Mouse (Mus musculus): ENCODE data around the gene Epb41l2.

Epb41l2 gene

DNA sequence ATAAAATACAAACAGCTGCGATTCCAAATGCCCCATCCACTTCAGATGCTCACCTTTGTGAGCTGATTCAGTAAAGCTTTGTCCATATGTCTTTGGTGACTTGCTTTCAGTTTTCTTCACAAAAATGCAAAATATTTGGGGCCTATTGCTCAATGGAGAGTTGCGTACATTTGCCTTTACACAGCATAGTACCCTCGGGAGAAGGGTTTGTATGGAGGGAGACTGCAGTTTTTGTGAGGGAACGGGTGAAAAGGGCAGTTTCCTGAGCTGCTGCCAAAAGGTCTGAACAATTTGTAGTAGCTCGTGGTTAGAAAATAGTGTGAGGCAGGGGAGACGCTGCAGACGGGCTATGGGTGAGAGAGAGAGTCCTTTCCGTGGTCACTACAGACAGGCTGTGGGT is 40.5 kb downstream of the Epb41l2 start:
- no peak for DNase-seq (ENCODE audit: low spot score in 2 of 2)

DNA sequence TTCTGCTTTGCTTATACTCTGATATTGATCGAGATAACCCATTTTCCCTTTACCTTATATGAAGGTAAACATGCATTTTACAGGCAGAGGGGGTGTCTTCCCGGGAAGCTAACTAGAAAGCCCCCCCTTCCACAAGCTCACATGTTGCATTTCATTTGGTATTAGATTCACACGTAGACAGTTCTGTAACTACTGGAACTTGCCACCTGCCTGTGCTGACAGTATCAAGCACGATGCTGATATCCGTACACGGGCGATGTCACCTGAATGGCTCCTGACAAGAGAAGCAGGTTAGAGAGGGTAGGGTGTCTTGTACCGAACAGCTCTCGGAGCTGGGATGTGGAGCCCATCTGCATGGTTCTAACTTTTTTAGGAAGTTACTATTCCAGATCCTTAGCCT is 41.0 kb downstream of the Epb41l2 start:
- DNase-seq (ENCODE audit: low spot score in 2 of 2), result no peak

DNA sequence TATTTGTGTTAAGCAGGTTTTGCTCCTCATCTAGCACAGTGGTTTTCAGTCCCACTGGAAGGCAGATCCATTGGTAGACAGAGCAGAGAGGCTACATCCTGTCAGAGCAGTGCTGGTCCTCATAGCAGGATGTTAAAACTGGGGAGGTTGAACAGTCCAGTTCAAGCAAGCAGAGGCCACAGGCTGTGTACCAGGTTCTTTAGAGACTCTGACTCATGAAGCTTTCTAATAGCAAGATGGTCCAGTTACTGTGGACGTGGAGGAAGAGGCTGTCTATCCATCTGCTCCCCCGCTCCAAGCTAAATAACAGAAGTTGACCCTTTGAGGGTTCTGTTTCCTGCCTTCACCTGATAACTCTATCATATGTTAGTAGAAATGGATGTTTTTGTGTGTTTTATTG is 41.8 kb downstream of the Epb41l2 start:
- no peak for DNase-seq (ENCODE audit: low spot score in 2 of 2)

DNA sequence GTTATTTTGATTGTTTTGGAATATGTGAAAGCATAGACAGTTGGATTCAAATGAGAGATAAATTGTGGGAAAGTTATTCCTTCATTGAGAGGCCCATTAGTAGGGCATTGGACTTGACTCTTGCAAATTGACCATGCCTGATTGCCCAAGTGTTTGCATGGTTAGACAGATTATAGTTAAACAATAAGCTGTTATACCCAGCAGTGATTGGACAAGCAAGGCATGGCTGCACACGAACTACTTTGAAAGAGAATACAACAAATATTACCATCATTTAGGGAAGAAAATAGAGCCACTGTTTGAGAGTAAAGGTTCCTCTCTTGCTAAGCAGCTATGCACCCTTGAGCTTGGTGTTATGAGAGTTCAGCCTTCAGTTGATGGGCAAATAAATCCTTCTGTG is 43.3 kb downstream of the Epb41l2 start:
- DNase-seq (ENCODE audit: low spot score in 2 of 2), result no peak

DNA sequence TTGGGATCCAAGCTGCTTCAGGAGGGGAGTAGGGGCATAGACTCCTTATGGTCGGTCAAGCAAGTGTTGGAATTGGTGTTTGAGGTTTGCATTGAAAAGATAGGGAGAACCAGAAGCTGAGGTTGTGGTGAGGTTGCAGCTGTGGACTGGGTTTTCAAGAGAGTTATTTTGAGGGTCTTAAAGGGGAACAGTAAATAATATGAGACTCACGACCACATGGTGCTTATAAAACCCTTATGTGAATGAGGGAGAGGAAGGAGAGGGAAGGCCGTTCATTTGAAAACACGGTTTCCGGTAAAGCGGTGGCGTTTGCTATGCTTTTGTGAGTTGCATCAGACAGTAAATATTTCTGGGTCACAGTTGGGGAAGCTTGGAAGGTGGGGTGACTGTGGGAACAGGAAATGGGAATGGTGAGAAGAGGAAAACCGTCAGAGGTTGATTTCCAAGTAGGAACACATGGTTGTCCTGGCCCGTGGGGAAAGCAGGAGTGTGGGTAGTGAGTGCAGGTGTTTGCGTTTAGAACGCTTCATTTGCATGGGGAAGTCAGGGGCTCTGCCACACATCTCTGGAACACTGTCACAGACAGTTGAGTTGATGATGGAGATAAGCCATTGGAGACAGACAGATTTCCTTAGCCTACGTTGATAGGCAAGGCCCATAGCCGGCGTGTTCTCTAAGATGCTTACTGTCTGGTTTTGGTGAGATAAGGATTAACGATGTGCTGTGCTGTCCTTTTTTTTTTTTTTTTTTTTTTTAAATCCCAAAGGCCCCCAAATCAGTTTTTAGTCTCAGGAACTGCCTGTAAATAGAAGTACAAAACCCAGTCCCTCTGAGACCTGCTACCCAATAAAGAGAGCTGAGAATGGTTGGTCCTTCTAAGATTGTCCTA is 44.5 kb downstream of the Epb41l2 start:
- DNase-seq (ENCODE audit: low spot score in 2 of 2), result no peak

DNA sequence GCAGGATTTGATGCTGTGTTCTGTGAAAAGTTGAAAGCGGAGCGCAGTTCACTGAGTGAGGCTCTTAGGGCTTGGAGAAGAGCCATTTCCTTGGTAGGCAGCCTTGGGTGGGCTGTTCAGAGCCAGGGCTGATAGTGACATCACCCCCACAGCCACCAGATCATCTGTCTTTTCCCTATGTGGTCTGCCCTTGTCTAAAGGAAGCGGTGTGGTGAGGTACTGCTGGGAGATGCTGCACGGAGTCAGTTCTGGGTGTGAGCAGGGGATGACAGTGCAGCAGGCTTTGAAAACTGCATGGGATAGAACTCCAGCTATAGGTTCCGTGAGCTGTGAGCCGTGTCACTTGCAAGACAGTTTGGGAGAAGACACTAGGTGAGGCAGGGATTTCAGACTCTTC is 45.1 kb downstream of the Epb41l2 start:
- DNase-seq (ENCODE audit: low spot score in 2 of 2), result no peak

DNA sequence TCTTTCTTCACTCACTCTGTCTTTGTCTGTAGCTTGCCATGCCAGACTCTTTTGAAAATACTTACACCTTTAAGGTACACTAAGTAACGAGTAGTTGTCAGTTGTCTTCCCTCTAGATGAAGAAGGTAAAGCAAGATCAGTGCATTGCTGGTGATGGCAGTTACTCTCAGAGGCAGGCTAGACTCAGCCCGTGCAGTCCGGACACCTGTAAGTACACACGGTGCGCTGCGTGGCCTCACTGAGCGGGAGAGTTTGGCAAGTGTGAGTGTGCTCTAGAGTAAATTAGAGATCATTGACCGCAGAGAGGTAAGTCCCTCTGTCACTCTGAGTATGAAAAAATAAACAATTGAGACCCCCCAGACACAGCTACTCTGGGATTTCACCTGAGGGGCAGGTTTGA is 46.0 kb downstream of the Epb41l2 start:
- no peak for DNase-seq (ENCODE audit: low spot score in 2 of 2)

DNA sequence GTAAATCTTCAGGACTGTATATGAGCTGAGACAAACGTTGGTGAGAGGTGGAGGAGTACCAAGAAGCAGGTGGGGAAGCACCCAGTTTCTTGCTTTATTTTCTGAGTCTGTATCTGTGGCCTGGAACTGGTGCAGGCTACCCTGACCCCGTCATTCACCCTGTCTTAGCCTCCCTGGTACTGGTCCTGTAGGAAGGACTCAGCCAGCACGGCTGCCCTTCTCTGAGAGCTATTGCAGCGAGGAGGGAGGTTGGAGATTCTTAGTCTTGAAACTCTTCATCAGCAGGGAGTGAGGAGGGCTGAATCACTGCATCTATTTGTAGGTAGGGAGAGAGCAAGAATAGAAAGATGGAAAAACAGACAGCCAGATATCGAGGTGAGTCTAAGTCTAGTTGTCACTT is 47.1 kb downstream of the Epb41l2 start:
- DNase-seq (ENCODE audit: low spot score in 2 of 2), result no peak

DNA sequence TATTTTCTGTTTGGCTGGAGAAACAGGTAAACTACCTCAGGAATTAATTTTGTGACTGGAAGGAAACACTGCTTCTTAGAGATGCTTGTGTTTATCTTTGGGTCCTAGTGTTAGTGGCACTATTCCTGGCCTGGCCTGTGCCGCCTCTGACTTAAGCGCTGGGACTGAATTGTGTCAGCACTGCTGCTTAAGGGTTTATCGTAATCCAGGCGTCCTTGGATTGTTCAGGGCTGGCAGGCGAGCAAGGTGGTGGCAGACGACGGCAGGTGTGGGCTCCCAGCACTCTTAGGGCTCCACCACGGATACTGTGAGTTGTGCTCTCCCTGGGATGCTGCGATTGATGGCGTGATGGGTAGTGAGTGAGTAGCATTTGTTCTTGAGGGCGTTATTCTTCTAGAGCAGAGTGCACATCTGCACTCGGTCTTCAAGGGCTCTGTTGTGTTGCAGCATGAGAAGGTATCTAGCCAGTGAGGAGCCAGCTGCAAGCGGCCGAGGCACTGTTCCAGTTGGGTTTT is 48.6 kb downstream of the Epb41l2 start:
- DNase-seq (ENCODE audit: low spot score in 2 of 2), result no peak

DNA sequence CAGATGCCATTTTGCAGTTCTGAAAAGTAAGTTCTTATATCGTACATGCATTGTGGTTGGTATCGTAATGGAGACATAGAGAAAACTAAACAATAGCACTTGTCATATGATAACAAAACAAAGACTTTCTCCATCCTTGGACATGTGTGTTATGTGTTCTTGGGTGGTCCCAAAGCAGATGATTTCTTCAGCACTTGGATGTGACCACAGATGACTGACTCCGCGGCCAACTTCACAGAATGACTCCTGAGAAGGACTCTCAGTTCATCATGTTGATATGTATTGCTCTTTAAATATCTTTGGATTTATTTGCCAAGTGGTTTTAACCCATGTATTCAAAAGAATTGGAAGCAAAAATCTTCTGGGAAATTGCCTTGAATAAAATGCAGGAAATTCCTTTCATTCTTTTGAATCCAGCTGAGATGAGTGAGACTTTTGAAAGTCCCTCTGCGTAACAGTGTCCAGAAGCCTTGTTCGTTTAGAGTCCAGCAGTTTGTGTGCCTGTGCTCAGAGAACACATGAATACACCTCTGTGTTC is 52.3 kb downstream of the Epb41l2 start:
- no peak for DNase-seq (ENCODE audit: low spot score in 2 of 2)

DNA sequence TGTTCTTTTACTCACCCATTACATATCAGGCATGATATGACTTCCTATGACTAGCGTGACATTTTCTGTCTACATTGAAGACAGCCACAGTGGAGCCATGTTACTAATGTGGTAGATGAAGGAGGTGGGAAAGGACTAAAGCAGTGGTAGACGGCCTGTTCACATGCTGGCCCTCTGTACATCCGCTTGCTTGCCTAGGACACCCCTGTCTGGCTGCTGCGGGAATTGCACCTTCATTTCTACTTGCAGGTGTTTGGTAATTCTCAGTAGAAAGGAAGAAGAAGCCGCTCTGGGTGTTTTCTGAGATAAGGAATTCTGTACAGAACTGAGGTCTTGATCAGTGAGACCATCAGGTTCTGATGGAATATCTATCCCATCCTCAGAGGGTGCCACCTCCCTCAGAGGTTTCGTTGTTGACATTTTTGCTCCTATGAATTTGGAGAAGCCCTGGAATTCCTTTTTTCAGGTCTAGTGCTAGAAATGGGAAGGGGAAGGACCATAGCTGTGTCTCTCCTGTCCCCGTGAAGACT is 55.7 kb downstream of the Epb41l2 start:
- DNase-seq (ENCODE audit: low spot score in 2 of 2), result no peak

DNA sequence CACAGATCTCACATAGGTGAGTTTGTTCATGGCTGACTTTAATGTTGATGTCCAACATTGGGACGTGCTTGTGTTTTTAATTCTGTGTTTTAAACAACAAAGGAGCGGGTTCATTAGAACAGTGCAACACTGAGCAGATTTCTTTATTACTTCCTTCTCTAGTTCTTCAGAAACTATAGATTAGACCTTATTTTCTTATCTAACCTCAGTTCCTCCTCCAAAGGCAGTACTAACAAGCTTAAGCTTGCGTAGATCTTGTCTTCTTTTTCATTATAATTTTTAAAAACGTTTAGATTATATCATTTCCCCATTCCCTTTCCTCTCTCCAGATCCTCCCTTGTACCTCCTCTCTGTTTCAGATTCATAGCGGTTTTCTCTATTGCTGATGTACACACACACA is 57.1 kb downstream of the Epb41l2 start:
- no peak for DNase-seq (ENCODE audit: low spot score in 2 of 2)

DNA sequence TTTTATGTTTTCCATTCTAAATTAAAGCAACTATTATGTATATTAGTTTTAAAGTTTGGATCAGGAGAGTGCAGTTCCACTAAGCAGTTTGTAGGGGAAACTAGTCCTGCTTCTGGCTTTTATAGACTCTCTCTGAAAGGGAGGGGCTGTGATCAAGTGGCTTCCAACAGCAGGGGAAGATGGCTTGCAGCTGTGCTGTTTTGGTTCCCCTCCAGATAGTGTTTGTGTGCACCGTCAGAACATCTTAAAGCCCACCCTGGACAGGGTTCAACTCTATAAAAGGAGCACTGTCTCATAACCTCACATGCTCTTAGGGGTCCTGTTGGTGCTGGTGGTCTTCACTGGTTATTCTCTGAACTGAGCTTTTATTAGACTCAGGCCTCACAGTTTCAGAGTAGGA is 66.5 kb downstream of the Epb41l2 start:
- no peak for DNase-seq (ENCODE audit: low spot score in 2 of 2)

DNA sequence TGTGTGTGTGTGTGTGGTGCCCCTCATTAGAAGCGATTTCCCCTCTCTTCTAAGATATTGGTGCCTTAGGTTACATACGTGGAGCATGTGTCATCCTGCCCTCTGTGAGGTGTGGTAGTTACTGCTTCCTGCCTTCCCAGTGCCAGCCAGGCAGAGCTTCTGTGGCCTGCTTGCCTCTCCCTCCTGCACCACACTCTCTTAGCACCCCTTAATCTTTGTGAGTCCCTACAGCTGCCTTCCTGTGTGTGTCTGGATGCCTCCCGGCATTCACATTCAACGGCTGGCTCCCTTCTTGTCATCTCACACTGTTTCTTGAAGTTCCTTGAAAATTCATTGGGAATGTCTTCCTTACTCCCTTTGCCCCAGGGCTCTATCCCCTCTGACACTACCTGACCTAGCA is 67.2 kb downstream of the Epb41l2 start:
- DNase-seq (ENCODE audit: low spot score in 2 of 2), result no peak

DNA sequence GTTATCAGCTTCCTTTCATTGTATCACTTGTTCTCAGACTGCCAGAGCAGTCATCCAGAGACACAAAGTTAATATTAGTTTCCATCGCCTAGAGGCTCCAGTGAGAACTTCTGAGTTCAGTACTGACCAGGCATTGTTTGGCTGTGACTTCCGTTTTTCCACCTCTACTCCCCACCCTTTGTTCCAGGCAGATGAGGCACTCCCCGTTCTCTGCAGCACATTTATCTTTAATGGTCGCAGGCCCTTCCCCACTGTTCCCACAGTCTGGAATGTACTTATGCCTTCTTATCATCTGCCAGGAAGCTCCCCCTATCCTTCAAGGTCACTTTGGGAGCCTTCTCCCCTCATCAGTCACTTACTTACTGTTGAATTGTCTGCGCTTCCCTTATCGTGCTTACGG is 67.9 kb downstream of the Epb41l2 start:
- DNase-seq (ENCODE audit: low spot score in 2 of 2), result no peak

DNA sequence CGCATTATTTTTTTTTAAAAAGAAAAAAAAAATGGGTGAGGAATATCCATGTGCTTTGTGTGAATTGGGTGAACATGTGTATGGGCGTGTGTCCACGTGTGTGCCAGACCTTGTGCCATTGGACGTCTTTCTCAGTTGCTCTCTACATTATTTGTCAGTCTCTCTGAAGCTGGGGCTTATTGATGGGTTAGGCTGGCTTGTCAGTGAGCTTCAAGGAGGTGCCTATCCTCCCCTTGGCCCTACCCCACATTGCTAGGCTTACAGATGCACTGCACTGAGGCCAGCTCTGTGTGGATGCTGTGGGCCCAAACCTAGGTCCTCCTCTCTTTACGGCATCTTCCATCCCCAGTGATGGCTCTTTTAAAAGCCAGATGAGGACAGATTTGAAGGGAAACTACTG is 69.1 kb downstream of the Epb41l2 start:
- DNase-seq (ENCODE audit: low spot score in 2 of 2), result no peak

DNA sequence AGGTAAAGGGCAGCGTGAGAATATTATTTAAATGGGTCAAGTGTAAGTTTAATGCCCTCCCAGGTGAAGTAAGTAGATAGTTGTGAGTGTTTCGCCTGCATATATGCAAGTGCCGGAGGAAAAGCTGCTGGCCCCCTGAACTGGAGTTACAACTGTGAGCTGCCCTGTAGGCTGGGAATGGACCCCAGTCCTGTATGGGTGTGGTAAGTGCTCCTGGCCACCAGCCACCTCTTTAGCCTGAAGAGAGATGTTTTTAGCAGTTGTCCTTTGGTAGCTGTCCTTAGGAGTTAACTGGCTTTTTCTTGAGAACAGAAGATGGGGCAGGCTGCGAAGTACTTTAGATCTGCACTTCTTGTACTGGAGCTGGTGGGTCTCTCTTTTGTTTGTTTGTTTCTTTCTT is 69.7 kb downstream of the Epb41l2 start:
- DNase-seq (ENCODE audit: low spot score in 2 of 2), result no peak

DNA sequence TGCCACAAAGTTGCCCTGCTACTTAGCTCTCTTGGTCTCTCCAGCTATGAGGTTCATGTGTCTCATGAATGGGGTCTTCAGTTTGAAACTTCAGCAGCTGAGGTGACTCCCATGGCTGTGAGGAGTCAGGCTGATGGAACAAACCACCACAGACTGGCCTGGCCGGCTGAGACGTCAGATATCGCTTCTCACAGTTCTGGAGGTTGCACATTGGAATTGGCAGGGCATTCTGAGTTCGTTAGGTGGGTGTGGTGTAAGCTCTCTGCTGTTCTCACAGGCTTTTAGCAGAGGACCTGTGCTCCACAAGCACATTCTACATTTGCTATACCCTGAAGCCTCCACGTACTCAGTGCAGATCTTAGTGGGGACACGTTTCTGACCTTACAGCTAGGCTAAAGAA is 71.3 kb downstream of the Epb41l2 start:
- no peak for DNase-seq (ENCODE audit: low spot score in 2 of 2)

DNA sequence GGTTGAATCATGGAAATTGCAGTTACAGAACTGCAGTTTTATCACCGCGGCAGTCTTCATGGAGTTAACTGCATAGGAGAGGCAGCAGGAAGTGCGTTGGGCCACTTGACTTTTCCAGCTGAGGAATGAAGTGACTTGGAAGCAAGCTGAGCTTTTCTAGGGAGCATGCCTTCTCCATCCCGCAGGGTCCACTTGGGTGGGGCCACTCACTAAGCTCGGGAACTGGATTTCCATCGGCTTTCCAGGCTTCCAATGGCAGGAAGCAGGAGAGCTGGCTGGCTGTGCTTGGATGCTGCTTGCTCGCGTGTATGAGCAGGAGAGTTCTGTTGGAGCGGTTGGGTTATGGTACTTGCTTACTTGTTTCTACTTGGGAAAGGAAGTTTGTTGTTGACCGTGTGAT is 72.8 kb downstream of the Epb41l2 start:
- DNase-seq (ENCODE audit: low spot score in 2 of 2), result no peak

DNA sequence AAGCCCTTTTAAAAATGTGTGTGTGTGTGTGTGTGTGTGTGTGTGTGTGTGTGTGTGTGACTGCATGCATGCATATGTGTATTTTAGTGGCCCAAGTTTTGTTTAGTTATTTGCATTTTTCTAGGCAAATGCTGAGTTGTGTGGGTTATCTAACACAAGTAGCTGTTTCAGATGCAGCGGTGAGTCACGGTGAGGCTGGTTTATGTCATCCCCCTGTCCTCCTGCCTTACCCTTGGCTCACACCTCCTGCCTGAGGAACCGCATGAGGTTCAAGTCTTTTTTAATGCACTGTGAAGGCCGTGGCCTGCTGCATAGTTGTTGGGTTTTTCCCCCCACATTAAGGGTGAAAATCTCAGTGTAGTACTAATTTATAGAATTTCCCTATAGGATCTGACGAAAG is 73.3 kb downstream of the Epb41l2 start:
- DNase-seq (ENCODE audit: low spot score in 2 of 2), result no peak

DNA sequence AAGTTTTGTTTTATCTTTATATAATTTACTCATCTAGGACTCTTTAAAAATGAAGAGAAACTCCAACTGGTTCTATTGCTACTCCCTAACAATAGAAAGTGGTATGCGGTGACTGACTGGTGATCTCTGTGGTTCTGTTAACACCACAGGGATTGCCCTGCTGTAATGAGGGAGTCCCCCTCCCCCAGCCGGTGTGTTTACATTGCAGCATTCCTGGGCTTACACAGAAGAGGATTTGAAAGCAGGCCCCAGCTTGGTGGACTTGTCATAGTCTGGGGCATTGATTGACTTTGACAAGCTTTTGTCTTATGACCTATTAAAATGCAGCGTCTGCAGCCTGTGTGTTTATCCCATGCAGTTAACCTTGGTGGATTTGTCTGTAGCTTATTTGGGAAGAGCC is 73.9 kb downstream of the Epb41l2 start:
- no peak for DNase-seq (ENCODE audit: low spot score in 2 of 2)

DNA sequence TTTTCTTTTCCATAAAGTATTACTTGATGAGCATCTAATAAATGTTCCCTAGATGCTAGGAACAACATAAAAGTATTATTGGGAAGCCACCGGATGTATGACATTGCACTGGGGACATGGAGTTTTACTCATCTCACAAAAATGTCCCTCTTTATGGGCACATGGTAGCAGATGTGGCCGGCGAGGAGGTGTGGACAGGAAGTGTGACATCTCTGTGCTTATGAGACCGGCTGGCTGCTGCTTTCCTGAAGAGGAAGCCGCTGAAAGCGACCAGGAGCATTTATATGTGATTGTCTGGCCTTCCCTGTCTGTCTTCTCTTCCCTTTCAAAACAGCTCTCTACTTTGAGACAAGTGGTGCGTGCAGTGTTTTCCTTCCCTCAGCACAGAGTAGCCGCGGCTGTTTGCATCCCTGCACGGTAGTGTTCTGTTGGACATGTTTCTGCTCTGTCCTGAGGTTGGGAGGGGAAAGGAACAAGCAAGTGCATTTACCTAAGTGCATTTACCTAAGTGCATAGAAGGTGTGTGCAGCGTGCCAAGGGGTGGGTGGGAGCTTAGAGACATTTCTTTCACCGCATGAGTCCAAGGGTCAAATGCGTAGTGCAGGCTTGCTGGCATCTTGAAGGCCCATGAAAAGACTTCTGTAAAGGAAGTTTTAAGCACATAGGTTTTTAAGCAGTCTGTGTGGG is 74.9 kb downstream of the Epb41l2 start:
- peak in 1 of 2 experiments; percentile 36 for DNase-seq (ENCODE audit: low spot score in 2 of 2)
